Mouse (Mus musculus) ES-E14 (cell line): Measurements from ENCODE around the gene Iqub. TPM values are rescaled to one million over a fixed set of nuclear protein-coding genes. Genes with fewer than 3 reads are reported as not detected.

ENCODE experiments used
- DNase-seq: peaks from one replicate; pipeline ENCODE4 v3.0.0-alpha.2; 2013; ENCODE audit warnings: low read depth, low spot score
- H3K27ac ChIP-seq: 2 replicates; pipeline ENCODE4 v1.5.1; 2012; ENCODE audit warnings: low read depth, mild to moderate bottlenecking, low read length, moderate library complexity, mixed read lengths; ENCODE audit not compliant: poor library complexity, insufficient read depth, severe bottlenecking
- H3K36me3 ChIP-seq: 2 replicates; pipeline ENCODE4 v1.6.1; 2012; ENCODE audit warnings: mild to moderate bottlenecking, low read length, moderate library complexity, mixed read lengths; ENCODE audit not compliant: control insufficient read depth, poor library complexity, insufficient read depth, severe bottlenecking
- H3K4me1 ChIP-seq, 2 experiments: fragments of 150-350 bp in 1 of 2; sonication (generic) in 1 of 2; 2 replicates each; pipeline ENCODE4 v1.6.1; 2012; ENCODE audit warnings: low read length in 2 of 2, mild to moderate bottlenecking in 1 of 2, mixed read lengths in 1 of 2; ENCODE audit not compliant: control insufficient read depth in 2 of 2, insufficient read depth in 2 of 2, poor library complexity in 1 of 2
- H3K4me3 ChIP-seq, 2 experiments: fragments of 150-350 bp in 1 of 2; sonication (generic) in 1 of 2; 2 replicates each; pipeline ENCODE4 v1.5.1; 2012; ENCODE audit warnings: low read length in 2 of 2, low read depth in 1 of 2, mild to moderate bottlenecking in 1 of 2, mixed read lengths in 1 of 2; ENCODE audit not compliant: insufficient read depth in 1 of 2, poor library complexity in 1 of 2, severe bottlenecking in 1 of 2
- H3K9ac ChIP-seq: 2 replicates; pipeline ENCODE4 v1.6.1; 2012; ENCODE audit warnings: low read depth, mild to moderate bottlenecking, low read length, mixed read lengths; ENCODE audit not compliant: poor library complexity, insufficient read depth, severe bottlenecking
- H3K9me3 ChIP-seq: fragments of 150-350 bp; sonication (generic); 2 replicates; pipeline ENCODE4 v1.6.1; 2012; ENCODE audit warnings: low read depth, mild to moderate bottlenecking, low read length; ENCODE audit not compliant: control insufficient read depth, insufficient read depth
- CHD2 ChIP-seq: IDR thresholded peaks from 2 replicates; pipeline ENCODE4 v1.6.1; 2014; ENCODE audit warnings: mild to moderate bottlenecking, low read depth, low read length, inconsistent platforms
- HCFC1 ChIP-seq: IDR thresholded peaks from 2 replicates; pipeline ENCODE4 v1.6.1; 2012; ENCODE audit warnings: low read length, inconsistent platforms, borderline replicate concordance; ENCODE audit not compliant: insufficient read depth
- MAFK ChIP-seq: IDR thresholded peaks from 2 replicates; pipeline ENCODE4 v1.6.1; 2014; ENCODE audit warnings: mild to moderate bottlenecking, low read depth, low read length, inconsistent platforms; ENCODE audit not compliant: insufficient read depth
- ZC3H11A ChIP-seq: IDR thresholded peaks from 2 replicates; pipeline ENCODE4 v1.6.1; 2012; ENCODE audit warnings: low read depth, mild to moderate bottlenecking, inconsistent platforms, low read length, borderline replicate concordance
- ZNF384 ChIP-seq: IDR thresholded peaks from 2 replicates; pipeline ENCODE4 v1.6.1; 2012; ENCODE audit warnings: low read depth, low read length, inconsistent platforms
- in situ Hi-C, 2 experiments: fragments of 600-800 bp; cut with MboI; formaldehyde crosslinking; loops; one replicate each; pipeline ENCODE4 v1.15.1; 2025; ENCODE audit warnings: low sequenced_read_pairs in 2 of 2, inconsistent platforms in 1 of 2; ENCODE audit not compliant: unreplicated experiment in 2 of 2
- total RNA-seq: library from RNA; depleted of rRNA; stranded (reverse); fragments of 300-350 nt; gene quantifications from 2 replicates; pipeline ENCODE4 v1.2.3, GENCODE M21; 2012

Gene Iqub
- total RNA-seq, 1 experiment: 0.36 TPM

DNA sequence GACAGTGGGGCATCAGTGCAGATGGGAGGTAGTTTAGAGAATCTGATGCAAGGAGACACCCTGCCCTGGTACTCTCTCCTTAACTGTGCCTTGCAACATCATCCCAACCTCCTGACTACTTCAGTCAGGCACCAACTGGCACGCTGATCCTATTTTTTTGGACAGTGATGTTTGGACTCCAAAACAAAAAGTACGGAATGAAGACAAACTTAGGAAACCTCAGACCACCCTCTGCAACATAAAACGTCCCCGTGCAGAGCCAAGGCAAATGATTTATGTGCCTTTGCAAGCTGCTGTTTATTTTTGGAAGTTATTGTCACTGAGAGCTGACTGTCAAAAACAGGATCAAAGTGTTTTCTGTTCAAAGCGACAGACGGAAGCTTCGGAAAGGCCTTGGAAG lies 37.2 kb upstream of the Iqub start:
- DNase-seq: no peak
- H3K36me3 ChIP-seq: no peaks in the 10 kb centered on the region
- H3K27ac ChIP-seq: no peak overlapping the region
- no peaks in the 10 kb centered on the region for H3K4me1 ChIP-seq
- in situ Hi-C loops: no loop called here
- H3K9me3 ChIP-seq: no peaks in the 10 kb centered on the region
- TF ChIP-seq ZNF384 (no peak), MAFK (no peak), HCFC1 (no peak), CHD2 (no peak), ZC3H11A (no peak)
- no peak overlapping the region for H3K4me3 ChIP-seq
- H3K9ac ChIP-seq: no peak overlapping the region

DNA sequence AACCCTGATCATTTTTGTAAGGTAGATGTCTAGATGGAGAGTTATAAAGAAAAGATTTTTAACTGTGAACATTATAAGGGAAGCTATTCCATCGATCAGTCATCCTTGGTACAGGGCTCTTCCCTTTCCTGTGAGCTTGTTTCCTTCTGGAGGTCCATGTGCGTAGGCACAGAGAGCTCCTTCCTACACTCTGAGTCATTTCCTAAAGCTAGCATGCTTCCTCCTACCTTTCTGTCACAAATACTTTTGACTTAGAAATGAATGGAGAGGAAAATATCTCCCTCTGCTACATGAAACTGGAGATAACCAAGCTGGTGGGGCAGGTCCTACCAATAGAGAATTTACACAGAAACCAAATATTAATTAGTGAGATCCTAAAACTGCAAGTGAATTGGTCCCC lies 34.9 kb upstream of the Iqub start:
- Histone ChIP-seq H3K9ac (no peak overlapping the region), H3K4me1 (no peaks in the 10 kb centered on the region), H3K36me3 (no peaks in the 10 kb centered on the region), H3K9me3 (no peaks in the 10 kb centered on the region), H3K4me3 (no peak overlapping the region), H3K27ac (no peak overlapping the region)
- DNase-seq: no peak
- TF ChIP-seq MAFK (no peak), HCFC1 (no peak), CHD2 (no peak), ZNF384 (no peak), ZC3H11A (no peak)
- in situ Hi-C loops: no loop called here

DNA sequence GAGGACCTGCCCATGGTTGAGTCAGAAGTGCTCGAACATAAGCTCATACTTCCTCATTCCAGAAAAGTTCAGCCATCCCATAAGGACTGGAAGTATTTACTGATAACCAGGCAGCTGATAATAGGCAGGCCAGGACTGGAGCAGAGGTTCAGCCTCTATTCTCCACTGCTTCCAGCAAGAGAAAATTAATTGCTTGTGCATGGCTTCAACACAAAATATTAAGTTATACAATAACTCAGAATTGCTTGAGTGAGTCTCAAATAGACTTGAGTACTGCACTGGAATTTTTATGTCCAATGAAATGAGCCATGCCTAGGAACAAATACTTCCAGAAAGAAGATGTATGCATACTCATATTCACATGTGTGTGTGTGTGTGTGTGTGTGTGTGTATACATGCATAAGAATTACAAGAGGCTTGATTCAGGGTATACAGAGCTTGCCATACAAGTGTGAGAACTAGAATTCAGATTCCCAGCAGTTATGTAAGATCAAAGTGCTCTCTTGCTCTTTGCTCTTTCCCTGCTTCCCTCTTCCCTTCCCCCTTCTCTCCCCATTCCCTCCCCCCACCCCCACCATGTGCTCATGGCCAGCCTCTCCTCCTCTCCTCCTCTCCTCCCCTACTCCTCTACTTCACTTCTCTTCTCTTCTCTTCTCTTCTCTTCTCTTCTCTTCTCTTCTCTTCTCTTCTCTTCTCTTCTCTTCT lies 32.0 kb upstream of the Iqub start:
- Histone ChIP-seq H3K4me1 (no peaks in the 10 kb centered on the region), H3K9me3 (no peaks in the 10 kb centered on the region), H3K27ac (no peak overlapping the region), H3K4me3 (no peak overlapping the region), H3K9ac (no peak overlapping the region), H3K36me3 (no peaks in the 10 kb centered on the region)
- in situ Hi-C loops: no loop called here
- DNase-seq: no peak
- TF ChIP-seq CHD2: no peak
- TF ChIP-seq ZNF384: no peak
- no peak for TF ChIP-seq HCFC1
- no peak for TF ChIP-seq MAFK
- TF ChIP-seq ZC3H11A: no peak

GRCm38 (mm10) chr6:24543119-24543591 lies 28.3 kb upstream of the Iqub start:
- no peak overlapping the region for H3K27ac ChIP-seq
- in situ Hi-C loops: no loop called here
- no peak overlapping the region for H3K9ac ChIP-seq
- no peaks in the 10 kb centered on the region for H3K9me3 ChIP-seq
- DNase-seq: no peak
- no peaks in the 10 kb centered on the region for H3K36me3 ChIP-seq
- H3K4me1 ChIP-seq: no peaks in the 10 kb centered on the region
- no peak overlapping the region for H3K4me3 ChIP-seq
- TF ChIP-seq ZC3H11A: no peak
- TF ChIP-seq MAFK: peak; percentile 53; the same call in 1 of the 2 replicates
